Mouse (Mus musculus): ENCODE data around the gene Cdrt4. TPM values are rescaled to one million over a fixed set of nuclear protein-coding genes. Genes with fewer than 3 reads are reported as not detected.

Cdrt4 gene
- polyA plus RNA-seq, 1 experiment = not detected

GRCm38 (mm10) chr11:62933099-62933498, 17.9 kb upstream of the Cdrt4 start:
- no peaks in the 10 kb centered on the region for H3K79me2 ChIP-seq (ENCODE audit: control insufficient read depth, insufficient read depth)
- no peak overlapping the region for H3K4me3 ChIP-seq (ENCODE audit: insufficient read depth, poor library complexity, severe bottlenecking)
- TF ChIP-seq CTCF (IDR thresholded peaks at IDR 0.05; ENCODE audit: control insufficient read depth, insufficient read depth, insufficient read length) (no peak), CEBPB (IDR thresholded peaks at IDR 0.05; ENCODE audit: low read depth) (no peak), USF1 (IDR thresholded peaks at IDR 0.05; ENCODE audit: low read depth) (no peak), FOSL1 (IDR thresholded peaks at IDR 0.05; ENCODE audit: insufficient read depth, low read length, poor library complexity, severe bottlenecking) (no peak), MYOD1 (IDR thresholded peaks at IDR 0.05; ENCODE audit: control insufficient read depth, insufficient read length, low read depth) (no peak), MAX (IDR thresholded peaks at IDR 0.05) (no peak), MYOG (IDR thresholded peaks at IDR 0.05; ENCODE audit: control insufficient read depth, extremely low read depth, insufficient read length) (no peak)
- no peaks in the 10 kb centered on the region for H3K27me3 ChIP-seq (ENCODE audit: control insufficient read depth, insufficient read depth, insufficient read length)
- H3ac ChIP-seq (ENCODE audit: control insufficient read depth, insufficient read length, low read depth) = no peak overlapping the region
- H3K36me3 ChIP-seq (ENCODE audit: control insufficient read depth, insufficient read depth) = no peaks in the 10 kb centered on the region
- H3K79me3 ChIP-seq (ENCODE audit: low read depth) = no peaks in the 10 kb centered on the region

- Histone ChIP-seq H3K36me3 (ENCODE audit: control insufficient read depth, insufficient read depth) (no peaks in the 10 kb centered on the region), H3K79me3 (ENCODE audit: low read depth) (no peaks in the 10 kb centered on the region), H3K27me3 (ENCODE audit: control insufficient read depth, insufficient read depth, insufficient read length) (no peaks in the 10 kb centered on the region), H3K4me3 (ENCODE audit: insufficient read depth, poor library complexity, severe bottlenecking) (no peak overlapping the region), H3ac (ENCODE audit: control insufficient read depth, insufficient read length, low read depth) (no peak overlapping the region), H3K79me2 (ENCODE audit: control insufficient read depth, insufficient read depth) (no peaks in the 10 kb centered on the region)
- TF ChIP-seq USF1 (IDR thresholded peaks at IDR 0.05; ENCODE audit: low read depth) (no peak), CTCF (IDR thresholded peaks at IDR 0.05; ENCODE audit: control insufficient read depth, insufficient read depth, insufficient read length) (no peak), MYOD1 (IDR thresholded peaks at IDR 0.05; ENCODE audit: control insufficient read depth, insufficient read length, low read depth) (no peak), FOSL1 (IDR thresholded peaks at IDR 0.05; ENCODE audit: insufficient read depth, low read length, poor library complexity, severe bottlenecking) (no peak), CEBPB (IDR thresholded peaks at IDR 0.05; ENCODE audit: low read depth) (no peak), MAX (IDR thresholded peaks at IDR 0.05) (no peak), MYOG (IDR thresholded peaks at IDR 0.05; ENCODE audit: control insufficient read depth, extremely low read depth, insufficient read length) (no peak)
These were observed 16.0 kb upstream of the Cdrt4 start for GRCm38 (mm10) chr11:62934795-62935514.

DNA sequence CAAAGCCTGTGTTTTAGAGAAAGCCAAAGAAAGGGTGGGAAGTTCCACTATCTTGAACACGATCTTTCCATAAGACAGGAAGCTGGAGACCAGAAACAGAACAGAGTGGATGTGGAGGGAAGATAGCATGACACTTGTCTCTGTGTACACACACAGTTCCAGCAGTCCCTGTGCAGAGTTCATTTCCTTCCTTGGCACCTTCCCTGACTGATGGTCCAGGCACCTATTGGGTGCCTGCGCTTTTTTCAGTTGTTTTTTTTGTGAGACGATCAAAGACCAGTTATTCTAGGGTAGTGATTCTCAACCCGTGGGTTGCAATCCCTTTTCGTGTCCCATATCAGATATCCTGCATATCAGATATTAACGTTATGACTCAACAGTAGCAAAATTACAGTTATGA, 13.0 kb upstream of the Cdrt4 start:
- no peaks in the 10 kb centered on the region for H3K79me2 ChIP-seq (ENCODE audit: control insufficient read depth, insufficient read depth)
- H3K4me3 ChIP-seq (ENCODE audit: insufficient read depth, poor library complexity, severe bottlenecking) = no peak overlapping the region
- no peaks in the 10 kb centered on the region for H3K27me3 ChIP-seq (ENCODE audit: control insufficient read depth, insufficient read depth, insufficient read length)
- TF ChIP-seq CEBPB (IDR thresholded peaks at IDR 0.05; ENCODE audit: low read depth) (no peak), FOSL1 (IDR thresholded peaks at IDR 0.05; ENCODE audit: insufficient read depth, low read length, poor library complexity, severe bottlenecking) (no peak), CTCF (IDR thresholded peaks at IDR 0.05; ENCODE audit: control insufficient read depth, insufficient read depth, insufficient read length) (no peak), USF1 (IDR thresholded peaks at IDR 0.05; ENCODE audit: low read depth) (no peak), MAX (IDR thresholded peaks at IDR 0.05) (no peak), MYOD1 (IDR thresholded peaks at IDR 0.05; ENCODE audit: control insufficient read depth, insufficient read length, low read depth) (no peak), MYOG (IDR thresholded peaks at IDR 0.05; ENCODE audit: control insufficient read depth, extremely low read depth, insufficient read length) (no peak)
- no peak overlapping the region for H3ac ChIP-seq (ENCODE audit: control insufficient read depth, insufficient read length, low read depth)
- H3K79me3 ChIP-seq (ENCODE audit: low read depth) = no peaks in the 10 kb centered on the region
- no peaks in the 10 kb centered on the region for H3K36me3 ChIP-seq (ENCODE audit: control insufficient read depth, insufficient read depth)

DNA sequence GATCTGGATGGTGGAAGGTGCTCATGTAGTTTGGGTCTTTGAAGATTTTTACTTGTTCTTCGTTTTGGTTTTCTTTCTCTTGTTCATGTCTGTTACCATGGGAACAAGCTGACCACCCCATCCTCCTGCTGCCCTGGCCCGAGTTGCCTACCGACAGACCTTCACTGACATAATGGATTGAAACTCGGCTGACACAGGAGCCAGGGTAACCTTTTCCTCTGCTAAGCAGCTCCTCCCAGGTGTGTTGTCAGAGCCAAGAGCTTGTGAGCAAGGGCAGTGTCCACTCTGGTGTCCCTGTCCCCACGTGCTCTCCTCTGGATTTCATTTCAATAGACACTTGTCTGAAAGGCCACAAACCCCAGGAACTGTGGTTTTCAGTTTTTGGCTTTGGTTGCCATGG, 12.1 kb upstream of the Cdrt4 start:
- H3K27me3 ChIP-seq (ENCODE audit: control insufficient read depth, insufficient read depth, insufficient read length) = no peaks in the 10 kb centered on the region
- no peaks in the 10 kb centered on the region for H3K79me3 ChIP-seq (ENCODE audit: low read depth)
- TF ChIP-seq USF1 (IDR thresholded peaks at IDR 0.05; ENCODE audit: low read depth) (no peak), CTCF (IDR thresholded peaks at IDR 0.05; ENCODE audit: control insufficient read depth, insufficient read depth, insufficient read length) (no peak), MYOG (IDR thresholded peaks at IDR 0.05; ENCODE audit: control insufficient read depth, extremely low read depth, insufficient read length) (no peak), FOSL1 (IDR thresholded peaks at IDR 0.05; ENCODE audit: insufficient read depth, low read length, poor library complexity, severe bottlenecking) (no peak), MYOD1 (IDR thresholded peaks at IDR 0.05; ENCODE audit: control insufficient read depth, insufficient read length, low read depth) (no peak), CEBPB (IDR thresholded peaks at IDR 0.05; ENCODE audit: low read depth) (no peak), MAX (IDR thresholded peaks at IDR 0.05) (no peak)
- H3ac ChIP-seq (ENCODE audit: control insufficient read depth, insufficient read length, low read depth) = no peak overlapping the region
- H3K79me2 ChIP-seq (ENCODE audit: control insufficient read depth, insufficient read depth) = no peaks in the 10 kb centered on the region
- H3K36me3 ChIP-seq (ENCODE audit: control insufficient read depth, insufficient read depth) = no peaks in the 10 kb centered on the region
- no peak overlapping the region for H3K4me3 ChIP-seq (ENCODE audit: insufficient read depth, poor library complexity, severe bottlenecking)

DNA sequence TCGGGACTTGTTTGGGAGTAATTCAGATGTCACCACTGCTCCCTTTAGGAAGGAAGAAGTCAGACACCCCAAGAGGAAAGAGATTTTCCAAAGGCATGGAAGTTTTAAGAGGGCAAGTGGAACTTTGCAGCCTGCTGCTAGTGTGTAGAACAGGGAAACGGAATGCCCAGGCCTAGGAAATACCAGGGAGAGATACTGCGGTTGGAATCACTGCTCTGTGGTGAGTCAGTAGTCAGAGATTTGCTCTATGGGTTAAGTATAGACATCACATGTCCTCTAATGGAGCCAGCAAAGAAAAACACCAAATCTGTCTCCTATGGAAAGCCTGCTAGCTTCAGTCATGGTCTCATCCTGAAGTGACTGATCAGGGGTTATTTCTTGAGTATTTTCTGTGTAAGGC, 10.8 kb upstream of the Cdrt4 start:
- TF ChIP-seq CEBPB (IDR thresholded peaks at IDR 0.05; ENCODE audit: low read depth) = no peak
- TF ChIP-seq MAX (IDR thresholded peaks at IDR 0.05) = no peak
- TF ChIP-seq MYOD1 (IDR thresholded peaks at IDR 0.05; ENCODE audit: control insufficient read depth, insufficient read length, low read depth) = no peak
- TF ChIP-seq MYOG (IDR thresholded peaks at IDR 0.05; ENCODE audit: control insufficient read depth, extremely low read depth, insufficient read length) = no peak
- TF ChIP-seq USF1 (IDR thresholded peaks at IDR 0.05; ENCODE audit: low read depth) = no peak
- no peak for TF ChIP-seq CTCF (IDR thresholded peaks at IDR 0.05; ENCODE audit: control insufficient read depth, insufficient read depth, insufficient read length)
- no peak for TF ChIP-seq FOSL1 (IDR thresholded peaks at IDR 0.05; ENCODE audit: insufficient read depth, low read length, poor library complexity, severe bottlenecking)
- Histone ChIP-seq H3K4me3 (ENCODE audit: insufficient read depth, poor library complexity, severe bottlenecking) (no peak overlapping the region), H3K79me2 (ENCODE audit: control insufficient read depth, insufficient read depth) (no peaks in the 10 kb centered on the region), H3K27me3 (ENCODE audit: control insufficient read depth, insufficient read depth, insufficient read length) (no peaks in the 10 kb centered on the region), H3K36me3 (ENCODE audit: control insufficient read depth, insufficient read depth) (no peaks in the 10 kb centered on the region), H3K79me3 (ENCODE audit: low read depth) (no peaks in the 10 kb centered on the region), H3ac (ENCODE audit: control insufficient read depth, insufficient read length, low read depth) (no peak overlapping the region)

Data from C2C12 (cell line).